Mouse (Mus musculus): Measurements from ENCODE around the gene Btd.

DNA sequence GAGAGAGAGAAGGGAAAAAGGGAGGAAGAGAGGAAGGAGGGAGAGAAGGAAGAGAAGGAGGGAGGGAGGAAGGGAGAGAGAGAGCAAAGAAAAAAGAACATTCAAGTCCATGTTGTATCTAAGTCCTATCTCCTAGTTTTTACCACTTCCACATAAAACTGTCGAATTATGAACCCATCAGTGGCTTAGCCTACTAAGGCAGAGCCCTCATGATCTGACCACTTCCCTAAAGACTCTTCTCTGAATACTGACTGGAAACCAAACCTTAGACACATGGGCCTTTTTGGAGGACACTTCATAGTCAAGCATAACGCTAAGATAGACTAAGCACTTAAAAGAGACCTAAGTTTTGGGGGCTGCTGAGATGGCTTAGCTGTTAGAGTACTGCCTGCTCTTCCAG is 47.8 kb upstream of the Btd start:
- no peak for TF ChIP-seq POLR2A (IDR thresholded peaks at IDR 0.05; ENCODE audit: insufficient read length, low read depth)
- no peak for TF ChIP-seq TCF12 (IDR thresholded peaks at IDR 0.05; ENCODE audit: insufficient read depth, poor library complexity, severe bottlenecking)
- TF ChIP-seq MYOG (IDR thresholded peaks at IDR 0.05; ENCODE audit: control insufficient read depth in 1 of 3, insufficient read depth in 1 of 3, insufficient read length in 2 of 3, low read depth in 2 of 3): no peak
- no peak for TF ChIP-seq CEBPB (IDR thresholded peaks at IDR 0.05; ENCODE audit: insufficient read depth, poor library complexity, severe bottlenecking)
- no peak for TF ChIP-seq E2F4 (IDR thresholded peaks at IDR 0.05; ENCODE audit: insufficient read depth)
- TF ChIP-seq MYOD1 (IDR thresholded peaks at IDR 0.05; ENCODE audit: control insufficient read depth in 1 of 3, insufficient read length in 2 of 3, low read depth in 2 of 3): no peak
- no peak for TF ChIP-seq USF1 (IDR thresholded peaks at IDR 0.05; ENCODE audit: low read depth)
- TF ChIP-seq MAX (IDR thresholded peaks at IDR 0.05; ENCODE audit: low read depth): no peak
- no peak for TF ChIP-seq POLR2AphosphoS2 (IDR thresholded peaks at IDR 0.05; ENCODE audit: insufficient read length, low read depth)
- no peak for TF ChIP-seq TCF3 (IDR thresholded peaks at IDR 0.05; ENCODE audit: insufficient read length, low read depth)
- no peak for TF ChIP-seq SRF (IDR thresholded peaks at IDR 0.05; ENCODE audit: control insufficient read depth, insufficient read length, low read depth)
- no peak for TF ChIP-seq REST (IDR thresholded peaks at IDR 0.05; ENCODE audit: insufficient read depth, insufficient read length)

Data from myocyte (in vitro differentiated cells).